Mouse (Mus musculus): ENCODE data around the gene Dnajc8.

Gene Dnajc8

DNA sequence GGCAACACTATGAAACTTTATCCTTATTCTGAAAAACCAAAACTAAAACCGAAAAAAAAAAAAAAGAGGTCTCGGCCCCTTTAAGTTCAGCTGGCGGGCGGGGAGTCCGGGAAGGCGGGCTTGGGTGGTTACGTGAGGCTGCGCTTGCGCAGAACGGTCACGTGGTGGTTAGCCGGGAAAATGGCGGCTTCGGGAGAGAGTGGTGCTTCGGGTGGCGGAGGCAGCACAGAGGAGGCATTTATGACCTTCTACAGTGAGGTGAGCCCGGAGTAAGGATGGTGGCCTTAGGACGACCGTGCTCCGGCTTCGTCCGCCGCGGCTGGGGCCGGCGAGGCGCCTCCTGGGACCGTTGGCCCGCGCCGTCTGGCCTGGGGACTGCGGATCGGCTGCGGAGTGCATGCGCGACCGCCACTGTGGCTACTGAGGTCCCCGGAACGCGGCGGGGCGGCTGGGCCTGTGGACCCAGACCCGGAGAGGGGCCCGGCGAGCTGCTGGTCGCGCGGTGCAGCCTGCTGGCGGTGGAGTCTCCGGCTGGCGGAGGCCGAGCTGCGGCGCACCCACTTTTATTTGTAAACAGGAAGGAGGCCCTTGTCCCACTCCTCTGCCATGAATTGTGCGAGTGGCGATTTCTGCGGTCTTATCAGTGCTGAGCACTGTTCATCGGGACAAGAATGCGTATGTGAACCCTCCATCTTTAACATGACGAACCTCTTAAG is at the start of gene Dnajc8:
Dnajc8 (plus strand) TSS at position 145 of the 716 bp plus-strand sequence.
- peak; percentile 98 for DNase-seq

DNA sequence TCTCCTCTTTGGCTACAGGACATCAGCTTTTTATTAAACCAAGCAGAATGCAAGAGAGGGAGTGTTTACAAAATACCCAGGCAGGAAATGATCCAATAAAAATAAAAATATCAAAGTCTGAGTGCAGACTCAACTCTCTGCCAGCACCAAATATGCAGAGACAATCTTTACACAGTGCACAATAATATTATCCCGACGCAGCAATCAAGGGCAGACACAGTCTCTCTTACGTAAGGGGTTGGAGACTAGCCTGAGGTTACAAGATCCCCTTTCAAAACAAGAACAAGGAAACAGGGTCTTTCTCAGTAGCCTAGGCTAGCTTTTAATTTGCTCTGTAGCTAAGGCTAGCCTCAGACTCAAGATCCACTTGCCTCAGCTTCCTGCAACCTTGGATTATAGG is 46.8 kb upstream of the Dnajc8 start:
- DNase-seq = no peak

DNA sequence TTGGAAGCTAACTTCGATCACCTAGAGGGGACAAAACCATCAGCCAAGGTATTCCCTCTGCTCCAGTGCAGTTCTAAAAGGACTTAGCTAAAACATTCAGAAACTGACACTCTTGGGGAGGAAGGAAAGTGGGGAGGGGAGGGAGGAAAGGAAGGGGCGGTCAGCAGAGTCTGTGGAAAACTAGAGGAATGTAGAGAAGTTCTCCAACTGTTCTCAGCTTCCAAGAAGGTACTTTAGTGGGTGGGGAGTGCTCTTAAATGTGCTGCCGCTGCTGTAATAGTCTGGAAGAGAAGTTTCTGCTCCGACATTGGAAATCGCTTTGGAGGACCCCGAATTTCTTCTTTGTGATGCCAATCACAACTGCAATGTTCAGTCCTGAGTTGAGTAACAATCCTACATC is 46.4 kb upstream of the Dnajc8 start:
- DNase-seq = no peak

DNA sequence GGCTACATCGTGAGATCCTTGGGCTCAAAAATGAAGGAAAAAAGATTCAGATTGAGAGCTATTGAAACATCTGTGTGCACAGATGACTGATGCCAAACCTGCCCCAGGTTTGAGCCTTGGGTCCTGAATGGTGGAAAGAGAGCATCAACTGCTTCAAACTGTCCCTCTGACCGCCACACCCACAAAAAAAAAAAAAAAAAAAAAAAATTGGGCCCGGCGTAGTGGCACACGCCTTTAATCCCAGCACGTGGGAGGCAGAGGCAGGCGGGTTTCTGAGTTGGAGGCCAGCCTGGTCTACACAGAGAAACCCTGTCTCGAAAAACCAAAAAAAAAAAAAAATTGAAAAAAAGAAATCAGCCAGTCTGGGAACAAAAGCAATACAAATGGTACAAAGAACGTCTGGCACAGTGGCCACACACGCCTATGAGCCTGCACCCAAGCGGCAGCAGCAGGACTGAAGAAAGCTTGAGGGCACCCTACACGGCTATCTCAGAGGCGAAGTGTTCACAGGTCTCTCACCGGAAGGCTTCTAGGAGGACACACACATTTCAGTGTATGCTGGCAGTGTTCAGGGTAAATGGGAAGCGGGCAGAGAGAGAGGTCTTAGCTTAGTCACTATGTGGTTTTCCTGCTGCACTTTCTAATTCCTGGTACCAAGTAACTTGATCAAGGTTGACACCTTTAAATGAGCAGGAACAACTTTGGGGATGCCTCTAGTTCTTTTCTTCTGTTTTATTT is 44.9 kb upstream of the Dnajc8 start:
- no peak for DNase-seq

DNA sequence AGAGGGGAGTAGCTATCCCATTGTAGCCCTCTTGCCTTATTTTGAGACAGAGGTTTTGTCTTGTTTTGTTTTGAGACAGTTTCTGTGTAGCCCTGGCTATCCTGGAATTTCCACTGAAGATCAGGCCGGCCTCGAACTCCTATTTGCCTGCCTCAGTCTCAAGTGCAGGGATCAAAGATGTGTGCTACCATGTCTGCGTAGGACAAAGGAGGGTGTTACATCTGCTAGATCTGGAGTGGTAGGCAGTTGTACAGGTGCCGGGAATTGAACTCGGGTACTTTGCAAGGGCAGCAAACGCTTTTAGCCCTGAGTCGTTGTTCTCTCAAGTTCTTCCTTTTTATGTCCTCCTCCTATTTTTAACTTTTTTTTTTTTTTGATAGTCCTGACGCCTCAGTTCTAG is 44.3 kb upstream of the Dnajc8 start:
- DNase-seq = no peak

DNA sequence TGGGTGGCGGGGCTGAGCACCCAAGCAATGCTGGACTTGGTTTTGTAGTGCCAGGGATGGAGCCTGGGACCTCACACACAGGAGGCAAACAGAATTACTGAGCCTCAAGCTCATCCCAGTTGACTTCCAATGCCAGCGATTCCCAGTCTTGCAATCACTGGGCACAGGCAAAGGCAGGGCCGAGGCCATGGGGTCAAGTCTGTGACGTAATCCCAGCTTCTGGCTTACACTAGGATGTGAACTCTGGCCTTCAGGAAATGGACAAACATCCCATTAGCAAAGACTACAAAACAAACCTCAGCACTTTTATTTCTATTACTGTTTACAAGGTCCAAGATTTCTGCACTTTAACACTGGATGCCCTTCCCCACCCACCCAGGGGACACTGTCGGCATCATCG is 43.6 kb upstream of the Dnajc8 start:
- DNase-seq = peak; percentile 83

DNA sequence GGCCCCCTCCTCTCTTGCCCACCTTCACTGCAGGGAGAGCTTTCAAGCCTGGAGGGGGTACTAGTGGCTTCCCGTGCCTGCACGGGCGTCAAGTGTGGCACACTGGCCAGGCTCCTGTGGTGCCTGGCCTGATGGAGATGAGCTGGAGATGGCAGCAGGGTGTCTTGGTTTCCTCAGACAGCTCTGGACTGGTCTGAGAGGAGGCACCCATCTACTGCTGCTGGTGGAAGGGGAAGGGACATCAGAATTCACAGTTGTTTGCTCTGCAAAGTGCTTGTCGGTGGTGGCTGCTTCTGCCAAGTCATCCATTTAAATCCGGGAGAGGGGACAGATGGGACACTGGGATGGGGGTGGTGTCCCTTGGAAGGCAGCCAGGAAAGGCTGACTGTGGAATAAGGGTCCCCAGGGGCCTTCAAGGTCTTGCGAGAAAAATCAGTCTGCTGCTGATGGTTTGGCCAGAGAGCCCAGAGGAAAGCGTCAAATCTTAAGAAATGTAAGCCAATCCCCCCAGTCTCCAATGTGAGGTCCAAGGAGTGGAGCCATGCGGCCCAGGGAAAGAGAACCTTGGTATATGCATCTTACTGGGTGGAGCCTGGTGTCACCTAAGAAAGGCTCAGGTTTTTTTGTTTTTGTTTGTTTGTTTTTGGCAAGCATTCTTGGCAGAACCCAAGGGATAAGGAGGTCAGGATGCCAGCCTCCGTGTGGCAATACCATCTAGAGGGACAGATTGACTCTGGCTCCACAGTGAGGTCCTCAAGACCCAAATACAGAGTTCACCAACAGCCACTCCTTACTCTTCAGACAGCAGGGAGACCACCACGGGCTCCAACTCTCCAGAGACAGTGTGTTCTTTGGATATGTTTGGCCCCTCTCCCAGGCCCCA is 42.9 kb upstream of the Dnajc8 start:
- DNase-seq = peak; percentile 84

DNA sequence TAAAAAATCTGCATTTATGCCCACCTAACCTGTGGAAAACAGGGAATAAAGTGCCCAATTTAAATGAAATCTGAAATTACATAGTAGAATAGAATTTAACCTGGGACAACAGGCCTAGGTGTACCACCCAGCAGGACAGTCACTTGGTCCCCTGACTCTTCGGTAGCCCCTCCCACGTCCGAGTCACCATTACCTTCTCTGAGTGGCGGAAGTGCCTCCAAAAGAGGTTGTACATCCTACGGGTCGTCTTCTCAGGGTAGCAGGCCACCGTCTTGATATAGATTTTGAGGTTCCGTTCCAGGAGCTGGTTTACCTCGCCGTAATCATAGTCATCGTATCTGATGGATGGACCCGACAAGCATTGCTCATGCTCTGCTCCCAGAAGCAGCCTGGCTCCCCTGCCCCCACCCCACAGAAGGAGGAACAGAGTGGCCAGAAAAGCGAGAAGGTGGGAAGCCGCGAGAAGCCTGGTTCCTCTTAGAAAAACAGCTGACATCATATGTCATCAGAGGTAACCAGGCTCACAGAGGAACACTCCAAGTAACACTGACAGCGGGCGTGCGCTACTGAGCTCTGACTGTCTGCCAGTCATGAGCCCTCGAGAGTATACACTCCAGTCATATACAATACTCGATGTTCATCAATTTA is 41.0 kb upstream of the Dnajc8 start:
- no peak for DNase-seq

DNA sequence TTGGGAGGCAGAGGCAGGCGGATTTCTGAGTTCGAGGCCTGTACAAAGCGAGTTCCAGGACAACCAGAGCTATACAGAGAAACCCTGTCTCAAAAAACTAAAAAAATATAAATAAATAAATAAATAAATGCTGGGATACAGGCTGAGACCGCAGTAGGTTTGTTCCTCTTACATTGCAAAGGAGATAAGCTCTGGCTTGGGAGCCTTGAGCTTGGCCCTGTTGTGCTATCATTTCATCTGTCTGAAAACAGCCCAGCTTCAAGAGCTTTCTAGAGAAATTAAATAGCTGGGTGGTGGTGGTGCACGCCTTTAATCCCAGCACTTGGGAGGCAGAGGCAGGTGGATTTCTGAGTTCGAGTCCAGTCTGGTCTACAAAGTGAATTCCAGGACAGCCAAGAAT is 33.7 kb upstream of the Dnajc8 start:
- no peak for DNase-seq

DNA sequence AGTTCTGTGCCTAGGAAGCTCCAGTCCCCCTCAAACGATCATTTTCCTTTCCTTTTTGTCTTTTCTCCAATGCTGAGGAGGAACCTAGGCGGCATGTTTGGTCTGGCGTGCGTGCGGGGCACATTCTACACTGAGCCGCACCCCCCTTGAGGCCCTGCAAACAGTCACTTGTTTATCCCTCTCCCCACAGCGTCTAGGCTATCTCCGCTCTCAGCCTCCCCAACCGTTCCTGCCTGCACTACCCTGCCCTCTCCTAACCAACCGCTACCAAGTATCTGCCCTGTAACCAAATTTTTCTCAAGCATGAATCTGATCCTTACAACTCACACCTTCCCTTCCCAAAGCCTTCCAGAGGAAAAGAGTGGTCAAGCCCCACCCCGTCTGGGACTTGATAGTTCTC is 32.0 kb upstream of the Dnajc8 start:
- no peak for DNase-seq

DNA sequence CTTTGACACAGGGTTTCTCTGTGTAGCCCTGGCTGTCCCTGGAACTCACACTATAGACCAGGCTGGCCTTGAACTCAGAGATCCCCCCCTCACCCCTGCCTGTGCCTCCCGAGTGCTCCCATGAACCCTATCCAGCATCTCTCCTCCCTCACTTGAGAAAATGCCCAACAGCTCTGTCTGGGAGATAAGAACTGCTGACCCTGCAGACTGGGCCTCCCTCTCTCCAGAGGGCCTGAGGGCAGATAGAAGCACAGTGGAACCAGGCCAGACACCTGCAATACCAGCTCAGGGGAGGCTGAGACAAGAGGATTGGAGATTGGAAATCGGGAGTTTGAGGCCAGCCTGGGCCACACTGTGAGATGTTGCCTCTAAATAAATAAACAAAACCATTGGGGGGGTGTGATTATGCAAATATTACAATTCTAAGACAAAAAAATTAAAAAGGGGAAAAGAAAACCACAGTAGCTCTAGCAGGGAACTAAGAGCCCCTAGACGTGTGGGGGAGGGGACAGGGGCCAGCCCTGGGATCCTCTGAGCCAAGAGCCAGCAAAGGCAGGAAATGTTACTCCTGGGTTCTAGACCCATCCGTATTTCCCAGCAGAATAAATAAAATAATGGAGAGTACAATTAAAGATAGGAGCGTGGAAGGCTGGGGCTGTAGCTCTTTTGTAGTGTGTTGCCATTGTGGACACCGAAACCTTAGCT is 30.2 kb upstream of the Dnajc8 start:
- no peak for DNase-seq

DNA sequence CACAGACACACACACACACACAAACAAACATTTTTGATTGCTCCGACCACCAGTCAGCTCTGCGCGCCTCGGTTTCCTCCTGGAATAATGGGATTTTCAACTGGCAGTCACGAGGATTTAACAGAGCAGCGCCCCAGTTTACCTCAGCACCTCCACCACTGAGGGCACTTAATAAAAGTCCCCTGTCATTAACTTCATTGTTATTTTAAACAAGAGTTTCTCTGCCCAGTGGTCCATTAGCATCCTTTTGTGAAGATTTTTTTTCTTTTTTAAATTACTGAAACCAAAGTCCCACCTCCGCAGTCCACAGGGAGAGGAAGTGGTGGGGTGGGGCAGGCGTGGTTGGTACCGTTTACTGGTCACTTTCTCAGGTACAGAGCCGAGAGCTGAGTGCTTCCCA is 29.6 kb upstream of the Dnajc8 start:
- no peak for DNase-seq

DNA sequence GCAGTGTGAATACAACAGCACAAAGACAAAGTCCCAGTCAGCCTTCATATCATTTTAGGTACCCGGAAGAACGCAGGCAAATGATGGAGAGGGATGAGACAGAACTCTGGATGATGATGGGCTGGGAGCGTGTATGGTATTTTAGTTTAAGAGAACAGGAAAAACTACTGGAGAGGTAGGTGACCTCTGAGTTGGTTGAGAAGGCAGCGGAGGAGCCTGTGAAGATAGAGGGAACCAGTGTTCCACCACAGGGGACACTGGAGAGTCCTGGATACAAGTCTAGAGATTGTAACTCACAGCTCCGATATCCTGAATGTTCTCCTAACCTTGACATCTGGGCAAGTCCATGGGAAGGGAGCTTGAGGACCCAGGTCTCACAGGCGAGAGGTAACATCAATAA is 29.1 kb upstream of the Dnajc8 start:
- DNase-seq = no peak

DNA sequence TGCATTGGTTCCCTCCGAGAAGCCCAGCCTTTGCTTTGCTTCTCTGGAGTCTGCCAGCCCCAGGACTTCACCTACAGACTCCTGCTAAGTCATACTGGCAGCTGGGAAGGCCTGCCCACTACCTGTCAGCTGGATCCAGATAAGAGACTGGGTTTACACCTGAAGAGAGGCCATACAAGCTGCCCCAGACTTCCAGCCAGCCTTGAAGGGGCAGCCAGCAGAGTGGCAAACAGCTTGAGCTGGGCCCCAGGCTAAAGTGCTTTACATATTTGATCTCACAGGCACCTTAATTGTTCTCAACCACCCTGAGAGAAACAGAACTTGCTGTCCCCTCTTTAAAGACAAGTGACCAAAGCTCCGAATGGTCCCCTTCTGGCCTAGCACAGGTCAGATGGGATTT is 28.1 kb upstream of the Dnajc8 start:
- no peak for DNase-seq

DNA sequence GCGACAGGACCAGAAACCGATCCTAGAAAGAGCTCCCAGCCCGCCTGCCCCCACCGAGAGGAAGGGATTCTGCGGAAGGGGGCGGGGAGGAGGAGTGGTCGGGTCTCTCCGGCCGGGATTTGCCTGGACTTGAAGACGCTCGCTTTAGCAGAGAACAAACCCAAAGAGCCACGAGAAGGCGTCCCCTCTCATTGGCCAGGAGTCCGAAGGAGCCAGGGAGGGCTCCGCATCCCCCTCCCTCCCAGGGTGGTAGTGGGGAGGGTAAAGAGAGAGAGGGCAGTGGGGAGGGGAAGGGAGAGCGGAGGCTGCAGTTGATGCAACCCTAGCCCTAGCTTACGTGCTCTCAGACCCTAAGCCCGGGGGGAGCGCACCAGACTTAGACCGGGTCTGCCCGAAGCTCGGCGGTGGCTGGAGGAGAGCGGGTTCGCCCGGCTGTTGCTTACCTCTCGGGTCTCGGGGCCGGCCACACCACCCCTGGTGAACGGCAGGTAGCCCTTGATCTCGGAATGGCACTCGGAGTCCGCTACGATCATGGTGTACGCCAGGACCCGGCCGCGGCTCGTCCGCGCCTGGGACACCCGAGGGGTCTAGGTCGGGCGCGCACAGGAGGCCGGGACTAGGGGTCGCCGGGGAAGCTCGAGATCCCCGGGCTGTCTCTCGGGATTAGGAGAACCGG is 25.6 kb upstream of the Dnajc8 start:
- DNase-seq = peak; percentile 94

DNA sequence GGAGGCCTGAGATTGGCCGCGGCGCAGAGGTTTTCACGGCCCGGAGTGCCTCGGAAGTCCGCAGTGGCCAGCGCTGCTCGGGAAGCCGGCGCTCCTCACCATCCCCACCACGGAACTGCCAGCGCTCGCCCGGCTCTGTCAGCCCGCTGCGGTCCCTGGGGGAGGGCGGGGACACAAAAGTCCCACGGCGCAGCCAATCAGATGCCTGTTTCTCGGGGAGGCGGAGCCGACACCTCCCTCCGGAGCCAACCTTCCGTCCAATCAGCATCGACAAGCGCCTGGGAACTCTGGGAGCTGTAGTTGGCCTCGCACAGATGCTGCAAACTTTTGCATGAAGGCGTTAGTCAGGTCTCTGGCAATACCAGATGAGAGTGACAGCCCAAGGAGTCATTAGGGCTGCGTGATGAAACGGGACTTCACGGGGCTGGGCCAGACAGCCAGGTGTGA is 25.0 kb upstream of the Dnajc8 start, which contains the start of gene Sesn2:
Sesn2 (minus strand) TSS at position 150 of the 447 bp plus-strand sequence.
- DNase-seq = peak; percentile 98

DNA sequence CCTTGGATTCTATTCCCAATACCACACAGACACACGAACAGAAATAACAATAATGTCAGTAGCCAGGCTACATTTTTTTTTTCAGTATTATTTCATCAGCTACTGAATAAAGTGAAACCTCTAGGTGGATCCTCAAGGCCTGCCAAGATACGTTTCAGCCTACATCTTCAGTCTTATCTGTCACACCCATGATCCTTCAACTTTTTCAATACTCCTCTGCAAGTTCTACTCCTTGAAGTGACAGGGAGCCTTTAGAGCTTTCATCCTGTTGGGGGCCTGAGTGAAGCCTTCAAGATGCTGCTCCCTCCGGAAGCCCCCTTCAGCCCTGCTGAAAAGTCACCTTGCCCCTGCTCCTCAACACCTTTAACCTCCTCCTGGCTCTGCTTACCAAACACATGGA is 23.3 kb upstream of the Dnajc8 start:
- DNase-seq = no peak

DNA sequence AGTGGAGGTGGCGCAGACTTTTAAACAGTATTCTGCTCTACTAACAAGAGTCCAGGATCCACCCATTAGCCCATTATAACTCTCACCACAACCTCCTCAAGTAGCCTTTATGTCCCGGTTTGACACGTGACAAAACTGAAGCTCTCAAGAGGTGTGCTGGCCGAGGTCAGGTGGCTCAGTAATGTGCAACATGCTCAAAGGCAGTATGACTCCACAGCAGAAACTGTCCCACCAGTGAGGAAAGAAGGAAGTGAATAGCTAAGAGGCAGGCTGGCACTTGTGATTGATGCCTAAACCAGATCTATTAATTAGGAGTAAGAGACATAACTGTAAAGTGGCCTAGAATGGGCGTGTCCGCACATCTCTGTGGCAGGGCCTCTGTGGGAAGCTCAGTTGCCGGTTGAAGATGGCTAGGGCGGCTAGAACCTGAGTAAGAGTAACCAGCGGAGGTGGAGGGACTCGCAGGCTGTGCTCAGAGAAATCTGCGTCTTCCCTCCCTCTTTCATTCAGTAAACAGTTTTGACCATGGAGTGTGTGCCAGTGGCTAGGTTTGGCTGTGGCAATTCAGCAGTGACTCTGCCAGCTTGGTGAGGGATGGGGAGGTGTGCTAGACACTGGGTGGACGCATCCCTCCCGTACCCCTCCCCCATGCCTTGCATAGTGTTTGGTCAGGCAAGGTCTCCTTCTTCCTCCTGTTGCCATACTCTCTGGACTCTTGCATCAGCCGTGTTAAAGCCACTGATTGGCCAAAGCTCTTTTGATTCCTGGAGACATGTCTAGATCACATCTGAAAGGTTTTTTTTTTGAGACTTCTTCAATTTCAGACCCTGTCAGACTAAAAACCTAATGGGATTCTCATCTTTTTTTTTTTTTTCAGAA is 21.7 kb upstream of the Dnajc8 start:
- DNase-seq = peak; percentile 51

DNA sequence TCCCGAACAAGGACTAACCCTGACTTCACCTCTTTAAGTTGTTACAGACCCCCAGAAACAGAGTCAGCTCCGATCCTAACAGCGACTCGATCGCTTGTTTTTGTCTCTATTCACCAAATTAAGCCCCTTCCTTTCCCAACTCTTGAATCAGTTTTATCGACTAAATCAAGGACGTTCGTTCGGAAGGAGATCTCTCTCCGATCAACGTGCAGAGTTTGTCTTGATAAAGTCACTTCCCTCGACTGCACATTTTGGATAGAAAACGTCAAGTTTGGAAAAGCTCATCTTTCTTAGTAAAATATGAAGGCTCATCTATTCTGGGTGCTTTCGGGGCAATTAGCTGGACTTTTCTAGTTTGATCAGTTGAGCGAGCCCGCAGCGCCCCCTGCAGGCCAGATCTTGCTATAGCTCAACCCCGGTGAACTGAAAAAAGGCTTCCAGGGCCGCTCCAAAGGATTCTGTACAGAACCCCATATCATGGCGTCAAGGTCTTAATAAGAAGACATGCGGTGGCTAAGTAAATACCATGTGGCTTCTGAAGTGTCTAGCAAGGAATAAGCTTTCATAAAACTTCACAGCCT is 20.7 kb upstream of the Dnajc8 start:
- peak; percentile 93 for DNase-seq
